Mouse (Mus musculus) gastrocnemius, adult 8-10 months (tissue): ENCODE measurements at regions not wholly inside any gene's neighbourhood (a gene's known extent, or its start where the extent isn't known, plus 50 kb on each side); places are given as distances from the start of the nearest gene placed in this dataset.
A peak's percentile ranks its signal among the peaks of the same experiment; 100 is the strongest.

Experiments
- DNase-seq, 2 experiments: peaks; one replicate each; pipeline ENCODE4 v3.0.0; 2022; ENCODE audit warnings: low spot score in 2 of 2

DNA sequence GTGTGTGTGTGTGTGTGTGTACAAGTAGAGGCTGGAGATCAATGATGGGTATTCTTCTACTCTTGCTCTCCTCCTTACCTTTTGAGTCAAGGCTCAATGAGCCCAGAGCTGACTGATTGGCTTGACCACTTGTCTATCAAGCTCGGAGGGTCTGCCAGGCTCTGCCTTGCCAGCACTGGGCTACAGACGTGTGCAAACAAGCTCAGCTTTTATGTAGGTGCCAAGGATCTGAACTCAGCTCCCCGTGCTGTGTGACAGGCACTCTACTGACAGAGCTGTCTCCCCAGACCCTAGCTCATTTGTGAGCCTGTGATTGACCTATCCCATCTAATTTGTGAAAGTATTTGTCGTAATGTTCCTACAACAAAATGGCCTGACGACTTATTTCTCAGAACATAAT lies 54.2 kb upstream of the Cdc42bpa start:
- peak in 1 of 2 experiments; percentile 1 for DNase-seq

DNA sequence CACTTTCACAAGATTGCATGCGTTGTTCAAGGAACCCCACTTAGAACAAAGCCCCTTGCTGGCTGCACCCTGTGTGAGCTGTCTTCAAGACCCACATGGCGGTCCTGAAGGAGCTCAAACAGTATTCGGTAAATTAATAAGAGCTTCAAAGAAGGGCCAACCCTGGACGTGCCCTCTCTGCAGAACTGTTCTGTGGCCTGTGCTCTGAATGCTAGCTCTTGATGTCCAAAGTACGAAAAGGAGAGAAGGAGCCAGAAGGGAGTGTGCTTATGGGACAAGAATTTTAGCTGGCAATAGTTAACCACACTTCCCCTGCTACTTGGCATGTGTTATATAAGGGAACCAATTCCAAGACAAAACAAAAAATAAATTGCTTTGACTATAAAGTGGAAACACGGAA lies 67.6 kb upstream of the Cdc42bpa start:
- no peak for DNase-seq

DNA sequence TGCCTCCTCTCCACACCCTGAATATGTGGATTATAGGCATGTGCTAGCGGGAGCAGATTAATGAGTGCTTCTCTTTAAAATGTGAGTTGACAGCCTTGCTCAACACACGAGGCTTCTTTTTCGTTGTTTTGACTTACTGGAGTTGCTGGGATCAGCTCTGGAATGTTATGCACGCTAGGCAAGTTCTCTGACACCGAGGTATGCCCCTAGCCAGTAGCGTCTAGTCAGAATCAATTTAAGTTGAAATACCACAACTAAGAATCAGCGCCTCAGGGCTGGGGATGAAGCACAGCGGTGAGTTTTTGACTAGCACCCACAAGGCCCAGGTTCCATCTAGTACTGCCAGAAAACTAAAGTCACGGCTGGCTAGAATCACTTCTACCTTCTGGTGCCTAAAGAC lies 72.4 kb upstream of the Cdc42bpa start:
- DNase-seq = no peak

DNA sequence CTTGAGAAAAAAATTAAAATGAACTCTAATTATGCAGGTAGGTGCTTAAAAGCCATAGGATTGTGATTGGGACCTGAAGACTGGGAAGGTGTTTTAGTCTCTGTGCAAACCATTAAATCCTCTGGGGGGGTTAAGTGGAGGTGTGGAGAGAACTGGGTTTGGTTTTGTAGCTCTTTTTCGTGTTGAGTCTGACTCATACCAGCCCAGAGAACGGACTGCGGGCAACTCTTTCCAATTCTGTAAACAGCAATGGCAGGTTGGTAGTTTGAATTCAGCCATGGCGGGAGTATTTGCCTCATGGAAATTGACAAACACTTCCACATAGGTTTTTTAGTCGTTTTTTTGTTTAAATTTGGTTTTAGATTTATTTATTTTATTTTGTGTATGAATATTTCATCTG lies 77.7 kb upstream of the Ahctf1 start:
- no peak for DNase-seq

DNA sequence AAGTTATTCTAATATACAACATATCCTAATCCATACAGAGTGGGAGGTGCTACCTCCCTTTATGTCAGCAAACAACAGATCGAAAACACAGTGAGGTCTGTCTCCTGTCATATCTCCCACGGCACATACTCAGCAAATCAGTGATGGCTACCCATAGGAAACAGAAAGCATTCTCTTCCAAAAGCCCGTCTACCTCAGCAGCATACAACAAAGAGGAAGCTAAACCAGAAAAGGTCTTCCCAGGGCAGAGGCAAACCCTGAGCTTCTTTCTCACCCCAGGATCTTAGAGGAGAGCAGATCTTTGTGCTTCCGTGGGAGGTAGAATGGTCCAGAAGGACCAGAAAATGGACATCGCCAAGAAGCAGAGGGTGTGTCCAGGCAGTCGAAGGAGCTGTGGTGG lies 74.4 kb upstream of the Ahctf1 start:
- DNase-seq = no peak

DNA sequence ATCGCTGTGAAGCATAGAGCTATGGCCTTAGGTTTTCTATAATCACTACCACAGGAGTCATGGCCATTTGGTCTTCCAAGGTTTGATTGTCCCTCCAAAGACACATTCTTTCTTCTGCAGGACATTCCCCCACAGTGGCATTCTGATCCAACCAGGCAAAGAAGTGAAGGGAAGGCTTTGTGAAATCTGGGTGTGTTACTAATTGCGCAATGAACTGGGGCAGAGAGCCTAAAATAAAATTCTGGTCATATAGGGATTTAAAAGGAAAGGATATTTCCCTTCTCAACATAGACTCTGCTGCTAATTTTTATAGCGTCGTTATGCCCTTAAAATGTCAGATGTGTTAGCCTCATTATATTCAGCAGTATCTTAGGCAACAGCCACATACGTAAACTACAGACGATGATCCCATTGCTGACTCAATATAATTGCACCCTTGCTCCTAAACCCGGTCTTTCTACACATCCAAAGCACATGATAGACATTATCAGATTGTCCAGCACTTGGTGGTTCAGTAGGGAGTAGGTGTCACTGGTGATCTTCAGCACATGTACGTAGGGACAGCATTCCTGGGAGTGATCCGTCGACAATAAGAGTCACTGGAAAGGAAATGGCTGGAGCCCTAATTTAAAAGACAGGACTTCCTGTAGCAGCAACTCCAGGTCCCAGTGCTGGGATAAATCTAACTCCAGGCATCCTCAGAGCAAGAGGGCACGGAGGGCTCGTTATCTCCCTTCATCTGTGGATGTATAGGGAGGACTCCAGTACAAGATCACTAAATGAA lies 70.5 kb upstream of the Ahctf1 start:
- no peak for DNase-seq

DNA sequence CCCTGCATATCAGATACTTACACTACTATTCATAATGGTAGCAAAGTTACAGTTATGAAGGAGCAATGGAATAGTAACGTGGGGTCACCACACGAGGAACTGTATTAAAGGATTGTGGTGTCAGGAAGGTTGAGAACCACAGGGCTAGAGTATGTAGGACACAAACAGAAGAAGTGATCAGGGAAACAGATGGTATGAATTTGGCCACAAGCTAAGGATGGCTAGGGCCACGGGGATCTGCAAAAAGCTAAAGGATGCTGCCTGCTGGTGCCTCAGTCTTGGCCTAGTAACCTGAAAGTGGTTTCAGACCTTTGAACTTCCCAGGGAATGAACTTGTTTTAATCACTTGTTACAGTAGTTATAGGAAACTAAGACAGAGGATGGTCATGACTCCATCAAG lies 68.5 kb upstream of the Ahctf1 start:
- no peak for DNase-seq

DNA sequence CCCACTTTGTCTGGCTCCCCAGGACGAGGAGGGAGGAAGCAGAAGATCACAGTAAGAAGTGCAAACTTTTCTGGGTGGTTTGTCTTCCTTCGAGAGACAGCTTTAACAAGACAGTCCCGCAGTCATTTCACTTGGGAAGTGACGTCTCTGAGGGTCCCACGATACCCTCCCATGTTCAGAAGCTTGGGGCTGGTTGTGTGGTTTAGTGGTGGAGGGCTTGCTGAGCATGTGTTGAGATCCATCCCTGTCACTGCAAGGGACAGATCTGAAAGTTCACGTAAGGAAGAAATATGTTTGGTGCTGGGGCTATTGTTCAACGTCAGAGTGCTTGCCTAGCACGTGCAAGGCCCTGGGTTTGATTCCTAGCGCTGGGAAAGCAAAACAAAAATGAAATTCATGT lies 65.2 kb upstream of the Ahctf1 start:
- DNase-seq = no peak

DNA sequence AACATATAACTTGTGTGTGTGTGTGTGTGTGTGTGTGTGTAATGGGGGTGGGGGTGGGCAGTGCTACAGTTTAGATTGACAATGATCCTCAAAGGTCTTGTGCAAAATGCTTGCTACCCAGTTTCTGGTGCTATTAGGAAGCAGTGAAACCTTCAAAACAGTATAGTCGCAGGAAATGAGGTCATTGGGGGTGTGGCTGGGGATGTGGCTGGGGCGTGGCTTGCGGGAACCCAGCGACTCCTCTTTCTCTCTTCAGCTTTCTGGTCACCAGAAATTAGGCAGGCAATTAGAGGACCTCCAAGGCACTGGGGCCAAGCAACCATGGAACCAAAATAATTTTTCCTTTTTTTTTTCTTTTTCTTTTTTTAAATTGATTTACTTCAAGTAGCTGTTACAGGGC lies 64.0 kb upstream of the Ahctf1 start:
- DNase-seq = no peak

DNA sequence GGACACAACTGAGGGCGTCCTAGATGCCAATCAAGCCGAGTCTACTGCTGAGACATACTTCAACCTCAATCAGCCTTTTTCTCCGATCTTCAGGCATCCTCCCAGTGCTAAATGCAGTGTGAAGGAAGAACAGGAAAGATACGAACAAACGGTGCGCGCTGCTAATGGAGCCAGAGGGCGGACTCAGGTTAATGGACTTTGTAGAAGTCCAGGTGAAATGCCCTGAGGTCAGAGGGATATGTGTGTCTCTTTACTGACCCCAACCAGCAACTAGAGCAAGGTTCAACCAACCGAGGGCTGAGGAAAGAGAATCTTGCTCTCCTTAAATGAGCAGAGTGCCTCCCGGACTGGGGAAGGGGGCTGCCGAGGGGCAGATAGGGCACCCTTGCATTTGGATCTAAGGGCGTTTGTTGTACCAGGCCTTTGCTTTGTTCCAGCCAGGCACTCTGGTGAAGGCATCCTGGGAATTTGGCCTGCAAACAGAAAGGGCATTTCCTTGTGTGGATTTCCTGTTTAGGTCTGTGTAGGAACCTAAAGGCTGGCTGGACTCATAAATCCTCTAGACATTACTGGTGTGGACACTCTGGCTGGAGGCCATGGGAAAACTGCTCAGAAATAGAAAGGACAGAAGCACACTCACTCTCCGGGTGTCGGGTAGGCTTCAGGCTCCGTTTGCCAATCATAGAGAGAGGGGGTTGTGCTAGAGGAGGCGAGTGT lies 62.7 kb upstream of the Ahctf1 start:
- no peak for DNase-seq

DNA sequence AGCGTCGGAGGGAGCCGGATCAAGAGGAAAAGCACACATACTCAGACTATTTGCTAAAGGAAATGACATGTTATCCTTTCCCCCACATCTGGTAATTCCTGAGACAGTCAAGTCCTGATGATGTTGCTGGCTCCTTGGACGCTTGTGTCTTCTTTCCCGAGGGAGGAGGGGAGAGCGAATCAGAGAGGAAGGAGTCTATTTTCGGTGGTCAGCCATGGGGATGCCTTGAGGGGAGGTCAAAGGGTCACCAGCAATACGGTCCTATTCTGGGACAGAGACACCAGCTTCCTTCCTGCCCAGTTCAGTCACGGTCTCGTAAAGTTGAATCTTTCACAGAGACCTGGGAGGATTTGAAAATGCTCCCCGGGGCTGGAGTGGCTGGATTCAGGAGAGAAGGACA lies 62.1 kb upstream of the Ahctf1 start:
- no peak for DNase-seq

DNA sequence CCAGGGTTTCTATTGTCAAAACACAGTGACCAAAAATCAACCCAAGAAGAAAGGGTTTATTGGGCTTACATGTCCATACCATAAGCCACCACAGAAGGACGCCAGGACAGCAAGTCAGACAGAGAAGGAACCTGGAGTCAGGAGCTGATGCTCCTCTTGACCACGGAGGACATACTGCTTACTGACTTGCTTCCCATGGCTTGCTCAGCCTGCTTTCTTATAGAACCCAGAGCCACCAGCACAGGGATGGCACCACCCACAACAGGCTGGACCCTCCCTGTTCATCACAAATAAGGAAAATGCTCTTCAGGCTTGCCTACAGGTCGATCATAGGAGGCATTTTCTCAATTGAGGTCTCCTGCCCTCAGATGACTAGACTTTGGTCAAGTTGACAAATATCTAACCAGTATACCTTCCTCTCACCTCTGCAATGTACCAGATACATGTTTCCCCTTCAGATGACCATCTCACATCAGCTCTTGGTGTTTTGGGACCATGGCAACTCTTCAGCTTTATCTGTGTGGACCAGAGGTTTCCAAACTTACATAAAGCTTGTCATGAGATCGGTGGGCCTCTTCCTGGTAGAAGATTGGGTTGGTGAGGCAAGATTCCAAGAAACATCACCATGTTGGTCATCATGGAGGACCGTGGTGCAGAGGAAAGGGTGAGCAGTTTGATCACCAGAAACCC lies 61.2 kb upstream of the Ahctf1 start:
- DNase-seq = no peak

DNA sequence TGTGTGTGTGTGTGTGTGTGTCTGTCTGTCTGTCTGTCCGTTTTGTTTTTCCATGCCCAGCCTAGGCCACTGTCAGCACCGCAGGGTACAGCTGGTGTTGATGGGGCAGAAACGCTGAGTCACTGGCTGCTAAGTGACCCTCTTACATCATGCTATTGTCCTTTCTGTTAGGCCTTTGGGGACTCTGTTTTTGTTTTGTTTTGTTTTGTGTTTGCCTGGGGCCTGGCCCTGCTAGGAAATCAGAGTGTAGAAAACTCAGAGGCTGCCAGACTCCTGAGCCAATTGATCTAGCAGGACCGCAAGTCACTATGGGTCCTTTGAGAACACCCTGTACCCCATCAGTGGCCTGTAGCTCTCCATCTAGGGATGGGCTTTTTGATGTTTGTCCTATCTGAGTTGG lies 59.9 kb upstream of the Ahctf1 start:
- DNase-seq = no peak

DNA sequence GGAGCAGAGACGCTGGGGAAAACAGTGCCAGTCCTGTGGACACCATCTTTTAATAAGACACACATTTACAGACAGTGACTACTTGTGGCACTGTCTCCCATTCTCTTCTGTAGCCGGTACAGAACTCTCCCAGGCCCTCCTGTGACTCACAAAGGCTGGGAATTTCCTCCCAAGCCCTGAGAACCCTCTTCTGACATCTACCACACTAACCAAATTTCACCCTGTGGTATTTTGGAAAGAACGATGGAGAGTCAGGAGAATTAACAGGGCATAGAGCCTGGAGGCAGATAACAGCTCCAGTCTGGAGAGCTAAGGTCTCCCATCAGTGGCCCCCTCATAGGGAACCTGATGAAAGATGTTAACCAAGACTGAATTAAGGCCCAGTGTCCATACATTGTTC lies 59.5 kb upstream of the Ahctf1 start:
- no peak for DNase-seq

DNA sequence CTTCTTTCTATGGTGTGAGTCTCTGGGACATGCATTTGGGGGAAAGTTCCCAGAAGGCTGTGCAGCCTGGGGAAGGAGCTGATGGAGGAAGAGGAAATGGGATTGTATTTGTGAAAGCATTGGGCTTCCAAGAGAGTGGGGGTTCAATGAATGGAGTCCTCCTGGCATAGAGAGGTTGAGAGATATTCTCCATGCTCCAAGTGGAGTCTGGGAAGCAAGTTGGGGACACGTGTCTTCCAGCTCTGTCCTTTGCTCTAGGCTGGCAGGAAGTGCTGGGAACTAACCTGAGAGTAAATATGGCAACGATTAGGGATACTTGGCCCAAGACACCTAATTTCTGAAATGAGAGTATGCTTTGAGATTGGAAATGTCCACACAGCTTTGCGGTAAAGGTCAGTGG lies 58.3 kb upstream of the Ahctf1 start:
- no peak for DNase-seq

DNA sequence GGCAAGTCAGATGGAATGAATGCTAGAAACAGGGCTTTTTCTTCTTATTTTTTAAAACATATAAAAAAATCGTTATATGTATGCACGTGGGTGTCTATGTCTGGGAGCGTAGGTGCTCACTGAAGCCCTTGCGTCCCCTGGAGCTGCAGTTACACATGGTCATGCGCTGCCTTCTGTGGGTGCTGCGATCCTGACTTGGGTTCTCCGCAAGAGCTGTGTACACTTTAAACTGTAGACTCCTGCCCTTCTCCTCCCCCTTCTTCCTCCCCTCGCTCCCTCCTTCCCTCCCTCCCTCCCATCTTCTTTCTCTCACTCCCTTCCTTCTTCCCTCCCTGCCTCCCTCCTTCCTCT lies 56.0 kb upstream of the Ahctf1 start:
- no peak for DNase-seq

DNA sequence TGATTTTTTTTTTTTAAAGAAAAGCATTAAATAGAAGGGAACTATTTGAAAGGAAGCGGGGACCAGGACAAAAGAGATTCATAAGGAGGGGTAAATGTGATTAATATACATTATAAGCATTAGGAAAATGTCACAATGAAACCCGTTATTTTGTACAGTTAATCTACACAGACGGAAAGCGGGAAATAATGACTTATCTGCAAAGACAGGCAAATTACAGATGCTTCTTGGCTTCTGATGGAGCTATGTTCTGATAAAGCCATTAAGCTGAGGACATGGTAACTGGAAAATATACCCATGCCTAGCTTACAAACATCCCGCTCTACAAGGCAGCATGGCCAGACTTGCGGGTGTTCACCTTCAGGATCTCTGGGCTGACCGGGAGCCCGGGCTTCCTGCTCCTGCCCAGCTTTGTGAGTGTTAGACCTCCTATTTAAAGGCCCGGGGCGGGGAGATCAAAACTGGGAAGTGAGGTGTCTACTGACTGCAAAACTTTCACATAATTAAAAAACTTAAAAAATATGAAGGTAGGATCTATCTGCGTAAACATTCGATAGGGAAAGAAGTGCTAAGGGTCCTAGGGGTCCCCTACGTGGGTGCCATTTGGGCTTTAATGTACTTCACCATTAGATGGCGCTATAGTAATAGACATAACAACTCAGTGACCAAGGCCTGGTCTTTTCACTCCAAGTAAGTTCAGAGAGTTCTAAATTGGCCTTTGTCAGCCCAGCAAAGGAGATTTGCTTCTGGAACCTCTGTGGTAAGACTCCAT lies 55.5 kb upstream of the Ahctf1 start:
- DNase-seq = no peak

DNA sequence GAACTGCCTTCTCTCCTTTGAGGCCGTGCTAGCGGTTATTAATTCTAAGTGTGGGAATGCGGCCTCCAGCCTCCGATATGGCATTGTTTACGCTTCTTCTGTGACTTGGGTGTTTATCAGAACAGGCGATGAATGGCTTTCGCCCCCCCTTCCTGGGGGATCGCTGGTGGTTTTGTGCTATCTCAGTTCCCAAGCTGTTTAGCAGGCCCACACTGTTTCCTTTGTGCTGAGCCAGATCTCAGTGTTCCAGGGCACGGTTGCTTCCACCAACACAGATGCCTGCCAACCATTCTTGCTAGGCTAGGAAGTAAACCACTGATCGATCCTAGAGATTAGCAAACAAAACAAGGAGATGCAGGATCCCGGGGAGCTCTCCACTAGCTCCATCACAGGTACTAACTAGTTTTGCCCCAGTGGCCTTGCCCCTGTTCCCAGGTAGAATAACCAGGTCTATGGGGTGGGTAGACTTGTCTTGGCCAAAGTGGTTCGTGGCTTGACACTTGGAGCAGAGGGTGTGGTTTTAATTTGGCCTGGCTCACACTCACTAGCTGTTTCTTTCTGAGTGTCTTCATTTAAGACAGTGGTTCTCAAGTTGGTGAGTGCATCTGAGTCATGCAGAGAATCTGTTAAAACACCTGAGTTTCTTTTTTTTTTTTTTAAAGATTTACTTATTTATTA lies 50.9 kb upstream of the Ahctf1 start:
- DNase-seq = no peak
